Mouse (Mus musculus): ENCODE measurements around the gene Btc. TPM values are rescaled to one million over a fixed set of nuclear protein-coding genes. Genes with fewer than 3 reads are reported as not detected.

The Btc gene
- polyA plus RNA-seq, 1 experiment from 2014 or later = 1.9 TPM

DNA sequence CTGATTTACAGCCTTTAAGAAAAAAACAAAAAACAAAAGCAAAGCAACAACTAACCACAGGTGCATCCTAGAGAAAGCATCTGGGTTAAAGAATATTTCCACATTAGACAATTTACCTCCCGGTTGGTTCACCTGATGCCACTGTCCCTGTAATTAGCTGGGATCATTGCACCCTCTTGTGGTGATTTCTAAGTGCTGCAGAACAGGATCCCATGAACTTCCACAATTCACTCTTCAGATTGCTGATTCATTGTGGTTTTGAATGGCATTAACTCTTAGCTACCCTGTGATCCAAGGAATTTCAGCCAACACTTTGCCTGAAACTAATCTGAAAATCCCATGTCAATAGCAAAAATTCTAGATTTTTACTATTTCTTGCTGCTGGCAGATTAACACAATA lies 94.9 kb downstream of the Btc start:
- H3K4me3 ChIP-seq (ENCODE audit: low read depth, low read length) = no peak overlapping the region
- no peaks in the 10 kb centered on the region for H3K27me3 ChIP-seq (replicated peaks; ENCODE audit: control insufficient read depth, insufficient read depth, low read length)
- DNase-seq (ENCODE audit: low spot score) = peak; percentile 63
- no peaks in the 10 kb centered on the region for H3K4me1 ChIP-seq (ENCODE audit: control insufficient read depth, insufficient read depth, low read length)
- H3K27ac ChIP-seq (replicated peaks; ENCODE audit: low read depth, low read length) = no peak overlapping the region
- no peak overlapping the region for H3K4me2 ChIP-seq (ENCODE audit: low read depth, low read length)
- no peak overlapping the region for H3K9ac ChIP-seq (ENCODE audit: low read depth, low read length)
- no peaks in the 10 kb centered on the region for H3K36me3 ChIP-seq (ENCODE audit: control insufficient read depth, insufficient read depth, low read length)
- H3K9me3 ChIP-seq (ENCODE audit: control insufficient read depth, low read length) = no peaks in the 10 kb centered on the region
- no peak for ATAC-seq (ENCODE audit: low read depth)
- WGBS = 4% methylated on average over 1 of the region's 1 CpGs

Other genes with a start within 250 kb of the Btc start
- gene Parm1, start 114.6 kb upstream of the Btc start, polyA plus RNA-seq (2014; fragmentation: Nextera tagmentation; extraction: Ambion mirVana) = 25.6 and 27.6 TPM in 2 replicates

Data from embryonic facial prominence, embryonic 14.5 days (tissue).